Mouse (Mus musculus) midbrain, embryonic 11.5 days (tissue): Measurements from ENCODE around the gene Gosr2. TPM values are rescaled to one million over a fixed set of nuclear protein-coding genes. Genes with fewer than 3 reads are reported as not detected.
"Not testable (repeated sequence)": the region's sequence is repeated elsewhere in the genome, so short reads cannot be mapped to it uniquely, and the experiment has no call there.

Experiments used
- ATAC-seq: fragments of 200-750 bp; cut with Nextera tagmentation; 2 replicates; pipeline ENCODE4 v1.8.0; 2017; ENCODE audit warnings: moderate TSS enrichment, moderate library complexity; ENCODE audit not compliant: low FRiP score
- DNase-seq: peaks from one replicate; pipeline ENCODE4 v3.0.0; 2015; ENCODE audit warnings: low spot score; ENCODE audit errors: missing footprints
- H3K27ac ChIP-seq: fragments of 300-500 bp; sonication (generic); 2 replicates; pipeline ENCODE4 v1.5.1; 2014; ENCODE audit warnings: low read depth, low read length
- H3K27me3 ChIP-seq: fragments of 300-500 bp; sonication (generic); 2 replicates; pipeline ENCODE4 v1.6.1; 2014; ENCODE audit warnings: mild to moderate bottlenecking, low read length, moderate library complexity, mixed read lengths; ENCODE audit not compliant: control insufficient read depth, insufficient read depth
- H3K36me3 ChIP-seq: fragments of 300-500 bp; sonication (generic); 2 replicates; pipeline ENCODE4 v1.6.1; 2014; ENCODE audit warnings: mild to moderate bottlenecking, low read length, moderate library complexity, mixed read lengths; ENCODE audit not compliant: control insufficient read depth, insufficient read depth
- H3K4me1 ChIP-seq: fragments of 300-500 bp; sonication (generic); 2 replicates; pipeline ENCODE4 v1.6.1; 2014; ENCODE audit warnings: low read length; ENCODE audit not compliant: control insufficient read depth, insufficient read depth
- H3K4me2 ChIP-seq: fragments of 300-500 bp; sonication (generic); 2 replicates; pipeline ENCODE4 v1.6.1; 2014; ENCODE audit warnings: mild to moderate bottlenecking, moderate library complexity
- H3K4me3 ChIP-seq: fragments of 300-500 bp; sonication (generic); 2 replicates; pipeline ENCODE4 v1.5.1; 2014; ENCODE audit warnings: low read depth, low read length
- H3K9ac ChIP-seq: fragments of 300-500 bp; sonication (generic); 2 replicates; pipeline ENCODE4 v1.6.1; 2014; ENCODE audit warnings: low read length
- H3K9me3 ChIP-seq: fragments of 300-500 bp; sonication (generic); 2 replicates; pipeline ENCODE4 v1.6.1; 2016; ENCODE audit warnings: low read length; ENCODE audit not compliant: control insufficient read depth
- WGBS: fragments of 180-500 bp; shearing (Covaris S2); extraction: QIAGEN DNeasy Blood & Tissue Kit; methylation state at CpG from one replicate; pipeline ENCODE4 v1.1.7; 2014; 5-methylcytosine and 5-hydroxymethylcytosine counted together
- polyA plus RNA-seq: library from polyadenylated mRNA; unstranded; fragments of >200 nt; fragmentation: Nextera tagmentation; extraction: Ambion mirVana; gene quantifications from 2 replicates; pipeline ENCODE4 v1.2.1, GENCODE M21; 2014

Gene Gosr2
- polyA plus RNA-seq, 1 experiment from 2014 or later = 90.9 TPM

- WGBS = 83% methylated on average over 11 of the region's 11 CpGs
- ATAC-seq (no peak), DNase-seq (no peak)
- Histone ChIP-seq H3K27ac (no peak overlapping the region), H3K27me3 (no peaks in the 10 kb centered on the region), H3K4me1 (no peaks in the 10 kb centered on the region), H3K36me3 (peaks cover 21% of the 10 kb centered on the region; the same call in 1 of the 2 replicates), H3K9ac (no peak overlapping the region), H3K4me2 (no peak overlapping the region), H3K9me3 (no peaks in the 10 kb centered on the region), H3K4me3 (no peak overlapping the region)
Observed at GRCm38 (mm10) chr11:103683667-103684334, 13.9 kb downstream of the Gosr2 start.

- 52% methylated on average over 2 of the region's 2 CpGs for WGBS
- not testable (repeated sequence) for H3K4me3 ChIP-seq, ATAC-seq, H3K4me1 ChIP-seq, H3K9me3 ChIP-seq, H3K4me2 ChIP-seq, H3K27ac ChIP-seq, H3K9ac ChIP-seq, H3K27me3 ChIP-seq
- peak; percentile 87 for DNase-seq
- peaks cover 13% of the 10 kb centered on the region for H3K36me3 ChIP-seq
Observed at GRCm38 (mm10) chr11:103677042-103677441, 20.7 kb downstream of the Gosr2 start.

- Histone ChIP-seq H3K9ac (no peak overlapping the region), H3K9me3 (no peaks in the 10 kb centered on the region), H3K4me3 (no peak overlapping the region), H3K4me2 (no peak overlapping the region), H3K27ac (no peak overlapping the region), H3K4me1 (no peaks in the 10 kb centered on the region), H3K27me3 (no peaks in the 10 kb centered on the region), H3K36me3 (peaks cover 13% of the 10 kb centered on the region)
- 28% methylated on average over 3 of the region's 3 CpGs for WGBS
- DNase-seq (peak; percentile 95), ATAC-seq (no peak)
Observed at GRCm38 (mm10) chr11:103675556-103675955, 22.1 kb downstream of the Gosr2 start.

- H3K4me2 ChIP-seq = no peak overlapping the region
- no peaks in the 10 kb centered on the region for H3K9me3 ChIP-seq
- H3K36me3 ChIP-seq = no peaks in the 10 kb centered on the region
- no peak for ATAC-seq
- no peak overlapping the region for H3K4me3 ChIP-seq
- H3K27ac ChIP-seq = no peak overlapping the region
- DNase-seq = peak; percentile 77
- peaks cover 13% of the 10 kb centered on the region for H3K4me1 ChIP-seq
- no peaks in the 10 kb centered on the region for H3K27me3 ChIP-seq
- 50% methylated on average over 13 of the region's 13 CpGs for WGBS
- no peak overlapping the region; the same call in 1 of the 2 replicates for H3K9ac ChIP-seq
Observed at GRCm38 (mm10) chr11:103666907-103667426, 30.7 kb downstream of the Gosr2 start.

GRCm38 (mm10) chr11:103666181-103666906 lies 31.4 kb downstream of the Gosr2 start:
- Histone ChIP-seq H3K9me3 (no peaks in the 10 kb centered on the region), H3K27me3 (no peaks in the 10 kb centered on the region), H3K4me2 (no peak overlapping the region), H3K4me1 (peaks cover 13% of the 10 kb centered on the region), H3K4me3 (no peak overlapping the region), H3K9ac (no peak overlapping the region; the same call in 1 of the 2 replicates), H3K27ac (no peak overlapping the region), H3K36me3 (no peaks in the 10 kb centered on the region)
- DNase-seq (peak; percentile 89), ATAC-seq (no peak; the same call in 1 of the 2 replicates)
- WGBS = 16% methylated on average over 10 of the region's 10 CpGs

GRCm38 (mm10) chr11:103665695-103666094 lies 32.0 kb downstream of the Gosr2 start:
- Histone ChIP-seq H3K36me3 (no peaks in the 10 kb centered on the region), H3K4me3 (no peak overlapping the region), H3K4me1 (peaks cover 13% of the 10 kb centered on the region), H3K27me3 (no peaks in the 10 kb centered on the region), H3K4me2 (no peak overlapping the region), H3K9me3 (no peaks in the 10 kb centered on the region), H3K9ac (no peak overlapping the region), H3K27ac (no peak overlapping the region)
- 27% methylated on average over 1 of the region's 1 CpGs for WGBS
- DNase-seq (no peak), ATAC-seq (no peak)

- H3K4me3 ChIP-seq = no peak overlapping the region
- DNase-seq (peak; percentile 28), ATAC-seq (no peak)
- WGBS = 84% methylated on average over 8 of the region's 8 CpGs
- no peak overlapping the region for H3K9ac ChIP-seq
- no peak overlapping the region for H3K4me2 ChIP-seq
- no peaks in the 10 kb centered on the region for H3K27me3 ChIP-seq
- H3K36me3 ChIP-seq = no peaks in the 10 kb centered on the region
- H3K4me1 ChIP-seq = peaks cover 13% of the 10 kb centered on the region
- H3K9me3 ChIP-seq = no peaks in the 10 kb centered on the region
- H3K27ac ChIP-seq = no peak overlapping the region
Observed at GRCm38 (mm10) chr11:103663119-103663518, 34.6 kb downstream of the Gosr2 start.

- Histone ChIP-seq H3K4me2 (no peak overlapping the region), H3K27ac (no peak overlapping the region), H3K36me3 (no peaks in the 10 kb centered on the region), H3K9me3 (no peaks in the 10 kb centered on the region), H3K9ac (no peak overlapping the region), H3K4me3 (no peak overlapping the region), H3K27me3 (no peaks in the 10 kb centered on the region), H3K4me1 (peaks cover 13% of the 10 kb centered on the region)
- WGBS = 82% methylated on average over 5 of the region's 5 CpGs
- DNase-seq (peak; percentile 51), ATAC-seq (no peak)
Observed at GRCm38 (mm10) chr11:103662546-103662945, 35.2 kb downstream of the Gosr2 start.

GRCm38 (mm10) chr11:103661863-103662262 lies 35.8 kb downstream of the Gosr2 start:
- no peaks in the 10 kb centered on the region for H3K27me3 ChIP-seq
- no peak overlapping the region for H3K4me2 ChIP-seq
- H3K4me3 ChIP-seq = no peak overlapping the region
- peaks cover 12% of the 10 kb centered on the region for H3K4me1 ChIP-seq
- no peak overlapping the region for H3K27ac ChIP-seq
- no peak overlapping the region for H3K9ac ChIP-seq
- H3K9me3 ChIP-seq = no peaks in the 10 kb centered on the region
- H3K36me3 ChIP-seq = no peaks in the 10 kb centered on the region
- no peak for ATAC-seq
- peak; percentile 44 for DNase-seq
- WGBS = 60% methylated on average over 4 of the region's 4 CpGs
